Mouse (Mus musculus): ENCODE measurements at regions not wholly inside any gene's neighbourhood (a gene's known extent, or its start where the extent isn't known, plus 50 kb on each side); places are given as distances from the start of the nearest gene placed in this dataset.

GRCm38 (mm10) chr2:123023918-123024317, 258.9 kb downstream of the Sqor start:
- no peak overlapping the region for H3K4me2 ChIP-seq (replicated peaks)
- H3K4me1 ChIP-seq: no peaks in the 10 kb centered on the region
- WGBS: 74% methylated on average over 4 of the region's 4 CpGs
- H3K9ac ChIP-seq: no peak overlapping the region
- H3K27ac ChIP-seq: no peak overlapping the region
- no peak for ATAC-seq (ENCODE audit: low FRiP score)
- no peak overlapping the region for H3K4me3 ChIP-seq
- no peaks in the 10 kb centered on the region for H3K36me3 ChIP-seq
- no peaks in the 10 kb centered on the region for H3K27me3 ChIP-seq
- no peaks in the 10 kb centered on the region for H3K9me3 ChIP-seq (replicated peaks)

DNA sequence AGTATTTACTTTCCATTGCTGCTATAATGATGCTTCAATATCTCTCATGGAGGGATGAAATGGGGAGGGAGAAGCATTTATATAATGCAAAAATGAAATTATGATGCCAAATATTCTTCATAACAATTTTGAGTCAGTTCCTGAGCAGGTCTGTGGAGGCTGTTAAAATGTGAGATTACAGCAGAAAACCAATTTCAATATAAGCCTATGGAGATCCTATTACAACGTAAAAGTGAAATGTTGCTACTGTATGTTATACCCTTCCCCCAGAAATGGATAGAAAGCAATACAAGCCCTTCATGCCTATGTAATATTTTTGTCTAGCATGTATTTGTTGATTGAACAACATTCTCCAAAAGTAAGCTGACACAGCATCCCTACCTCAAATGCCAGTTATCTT, 259.3 kb downstream of the Sqor start:
- no peak for ATAC-seq (ENCODE audit: low FRiP score)
- no peaks in the 10 kb centered on the region for H3K27me3 ChIP-seq
- no peak overlapping the region for H3K9ac ChIP-seq
- H3K4me1 ChIP-seq: no peaks in the 10 kb centered on the region
- no peak overlapping the region for H3K27ac ChIP-seq
- H3K9me3 ChIP-seq (replicated peaks): no peaks in the 10 kb centered on the region
- WGBS: 100% methylated on average over 1 of the region's 1 CpGs
- no peaks in the 10 kb centered on the region for H3K36me3 ChIP-seq
- H3K4me3 ChIP-seq: no peak overlapping the region
- no peak overlapping the region for H3K4me2 ChIP-seq (replicated peaks)

- Histone ChIP-seq H3K9ac (no peak overlapping the region), H3K4me2 (replicated peaks) (no peak overlapping the region), H3K27me3 (no peaks in the 10 kb centered on the region), H3K4me3 (no peak overlapping the region), H3K4me1 (no peaks in the 10 kb centered on the region), H3K27ac (no peak overlapping the region), H3K36me3 (no peaks in the 10 kb centered on the region), H3K9me3 (replicated peaks) (no peaks in the 10 kb centered on the region)
- WGBS: 87% methylated on average over 4 of the region's 4 CpGs
- no peak for ATAC-seq (ENCODE audit: low FRiP score)
These were observed 260.0 kb downstream of the Sqor start for GRCm38 (mm10) chr2:123024976-123025585.

GRCm38 (mm10) chr2:123047321-123047720, 282.3 kb downstream of the Sqor start:
- ATAC-seq (ENCODE audit: low FRiP score): no peak
- H3K4me1 ChIP-seq: no peaks in the 10 kb centered on the region

DNA sequence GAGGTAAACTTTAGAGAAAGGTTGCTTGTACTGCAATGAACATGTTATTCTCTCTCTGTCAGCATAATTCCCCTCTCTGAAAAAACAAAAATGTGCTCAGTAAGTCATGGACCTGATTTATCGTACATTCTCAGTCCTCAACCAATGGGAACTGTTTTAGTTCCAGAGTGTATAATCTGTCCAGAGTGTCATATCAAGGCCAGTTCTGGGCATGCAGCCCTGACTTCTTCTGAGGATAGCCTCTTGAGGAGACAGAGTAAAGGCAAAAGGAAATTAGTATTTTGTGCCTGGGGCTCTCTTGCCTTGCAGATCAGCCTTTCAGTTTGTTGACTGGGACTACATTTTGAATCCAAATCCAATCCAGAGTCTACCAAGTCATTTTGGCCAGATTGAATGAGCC, 299.6 kb downstream of the Sqor start:
- no peak overlapping the region for H3K4me2 ChIP-seq (replicated peaks)
- H3K9me3 ChIP-seq (replicated peaks): no peaks in the 10 kb centered on the region
- no peaks in the 10 kb centered on the region for H3K36me3 ChIP-seq
- no peak overlapping the region for H3K4me3 ChIP-seq
- no peak overlapping the region for H3K27ac ChIP-seq
- H3K9ac ChIP-seq: no peak overlapping the region
- WGBS: 93% methylated on average over 1 of the region's 1 CpGs
- ATAC-seq (ENCODE audit: low FRiP score): no peak
- no peaks in the 10 kb centered on the region for H3K4me1 ChIP-seq
- no peaks in the 10 kb centered on the region for H3K27me3 ChIP-seq

More at GRCm38 (mm10) chr2:123047321-123047720, 282.3 kb downstream of the Sqor start:
- no peak overlapping the region for H3K4me2 ChIP-seq (replicated peaks)
- no peaks in the 10 kb centered on the region for H3K27me3 ChIP-seq
- no peak overlapping the region for H3K27ac ChIP-seq
- no peaks in the 10 kb centered on the region for H3K9me3 ChIP-seq (replicated peaks)
- H3K4me3 ChIP-seq: no peak overlapping the region
- no peak overlapping the region for H3K9ac ChIP-seq
- H3K36me3 ChIP-seq: no peaks in the 10 kb centered on the region

- Histone ChIP-seq H3K9me3 (replicated peaks) (no peaks in the 10 kb centered on the region), H3K36me3 (no peaks in the 10 kb centered on the region), H3K9ac (no peak overlapping the region), H3K27me3 (no peaks in the 10 kb centered on the region), H3K27ac (no peak overlapping the region), H3K4me2 (replicated peaks) (no peak overlapping the region), H3K4me1 (no peaks in the 10 kb centered on the region), H3K4me3 (no peak overlapping the region)
- 64% methylated on average over 5 of the region's 5 CpGs for WGBS
- no peak for ATAC-seq (ENCODE audit: low FRiP score)
These were observed 303.8 kb downstream of the Sqor start for GRCm38 (mm10) chr2:123068809-123069208.

GRCm38 (mm10) chr2:123072653-123073052, 307.6 kb downstream of the Sqor start:
- no peak overlapping the region for H3K27ac ChIP-seq
- H3K9me3 ChIP-seq (replicated peaks): no peaks in the 10 kb centered on the region
- ATAC-seq (ENCODE audit: low FRiP score): no peak
- H3K4me3 ChIP-seq: no peak overlapping the region
- no peaks in the 10 kb centered on the region for H3K36me3 ChIP-seq
- H3K4me1 ChIP-seq: no peaks in the 10 kb centered on the region
- WGBS: 94% methylated on average over 2 of the region's 2 CpGs
- no peak overlapping the region for H3K9ac ChIP-seq
- no peaks in the 10 kb centered on the region for H3K27me3 ChIP-seq
- no peak overlapping the region for H3K4me2 ChIP-seq (replicated peaks)

GRCm38 (mm10) chr2:123073476-123074085, 308.5 kb downstream of the Sqor start:
- H3K27me3 ChIP-seq: no peaks in the 10 kb centered on the region
- WGBS: 45% methylated on average over 4 of the region's 4 CpGs
- no peak overlapping the region for H3K4me3 ChIP-seq
- H3K27ac ChIP-seq: no peak overlapping the region
- ATAC-seq (ENCODE audit: low FRiP score): no peak
- H3K36me3 ChIP-seq: no peaks in the 10 kb centered on the region
- H3K9me3 ChIP-seq (replicated peaks): no peaks in the 10 kb centered on the region
- H3K4me1 ChIP-seq: no peaks in the 10 kb centered on the region
- H3K4me2 ChIP-seq (replicated peaks): no peak overlapping the region
- no peak overlapping the region for H3K9ac ChIP-seq

- Histone ChIP-seq H3K9me3 (replicated peaks) (no peaks in the 10 kb centered on the region), H3K4me3 (no peak overlapping the region), H3K36me3 (no peaks in the 10 kb centered on the region), H3K27ac (no peak overlapping the region), H3K27me3 (no peaks in the 10 kb centered on the region), H3K4me2 (replicated peaks) (no peak overlapping the region), H3K9ac (no peak overlapping the region), H3K4me1 (no peaks in the 10 kb centered on the region)
- no peak for ATAC-seq (ENCODE audit: low FRiP score)
- WGBS: 90% methylated on average over 1 of the region's 1 CpGs
These were observed 327.7 kb downstream of the Sqor start for GRCm38 (mm10) chr2:123092726-123093125.

GRCm38 (mm10) chr2:123103530-123103929, 338.5 kb downstream of the Sqor start:
- Histone ChIP-seq H3K9ac (no peak overlapping the region), H3K4me1 (no peaks in the 10 kb centered on the region), H3K4me2 (replicated peaks) (no peak overlapping the region), H3K27me3 (no peaks in the 10 kb centered on the region), H3K9me3 (replicated peaks) (no peaks in the 10 kb centered on the region), H3K36me3 (no peaks in the 10 kb centered on the region), H3K27ac (no peak overlapping the region), H3K4me3 (no peak overlapping the region)
- 77% methylated on average over 4 of the region's 4 CpGs for WGBS
- no peak for ATAC-seq (ENCODE audit: low FRiP score)

DNA sequence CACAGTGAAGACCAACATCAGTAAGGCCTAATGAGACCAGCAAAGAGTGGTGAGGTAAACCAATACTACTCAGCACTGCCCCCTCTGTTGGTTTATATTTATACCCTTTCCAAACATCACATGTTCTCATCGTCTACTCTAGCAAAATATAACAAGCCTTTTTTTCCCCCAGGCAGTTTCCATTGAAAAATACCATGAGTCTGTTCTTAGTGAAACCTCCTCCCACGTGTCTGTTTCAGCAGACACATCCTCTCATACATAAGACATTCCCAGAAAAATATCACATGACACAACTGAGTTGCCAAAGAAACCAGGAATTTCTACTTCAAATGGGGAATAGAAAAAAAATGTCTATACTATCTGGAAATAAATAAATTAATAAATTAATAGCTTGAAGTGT, 366.5 kb downstream of the Sqor start:
- WGBS: 72% methylated on average over 2 of the region's 2 CpGs
- Histone ChIP-seq H3K4me1 (no peaks in the 10 kb centered on the region), H3K27me3 (no peaks in the 10 kb centered on the region), H3K9ac (no peak overlapping the region), H3K9me3 (replicated peaks) (no peaks in the 10 kb centered on the region), H3K27ac (no peak overlapping the region), H3K4me2 (replicated peaks) (no peak overlapping the region), H3K36me3 (no peaks in the 10 kb centered on the region), H3K4me3 (no peak overlapping the region)
- ATAC-seq (ENCODE audit: low FRiP score): no peak

DNA sequence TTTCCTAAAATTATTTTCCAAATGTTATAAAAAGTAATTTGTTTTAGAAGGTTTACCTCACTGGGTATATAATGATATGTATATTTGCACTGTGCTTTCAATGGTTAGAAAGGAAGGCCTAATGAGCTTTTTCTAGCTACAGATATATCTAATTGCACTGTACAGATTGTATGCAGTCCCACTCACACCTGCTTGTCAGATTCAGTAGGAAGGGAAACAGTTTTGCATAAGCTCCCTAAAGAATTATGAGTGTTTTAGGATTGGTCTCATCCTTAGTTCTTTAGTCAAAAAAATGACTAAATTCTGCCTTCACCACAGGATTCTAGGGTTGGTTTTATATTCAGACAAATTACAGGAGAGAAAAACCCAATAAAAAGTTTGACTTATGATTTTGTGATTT, 388.1 kb downstream of the Sqor start:
- Histone ChIP-seq H3K27ac (no peak overlapping the region), H3K9ac (no peak overlapping the region), H3K4me3 (no peak overlapping the region), H3K27me3 (no peaks in the 10 kb centered on the region), H3K4me1 (no peaks in the 10 kb centered on the region), H3K4me2 (replicated peaks) (no peak overlapping the region), H3K36me3 (no peaks in the 10 kb centered on the region), H3K9me3 (replicated peaks) (no peaks in the 10 kb centered on the region)
- no peak for ATAC-seq (ENCODE audit: low FRiP score)

DNA sequence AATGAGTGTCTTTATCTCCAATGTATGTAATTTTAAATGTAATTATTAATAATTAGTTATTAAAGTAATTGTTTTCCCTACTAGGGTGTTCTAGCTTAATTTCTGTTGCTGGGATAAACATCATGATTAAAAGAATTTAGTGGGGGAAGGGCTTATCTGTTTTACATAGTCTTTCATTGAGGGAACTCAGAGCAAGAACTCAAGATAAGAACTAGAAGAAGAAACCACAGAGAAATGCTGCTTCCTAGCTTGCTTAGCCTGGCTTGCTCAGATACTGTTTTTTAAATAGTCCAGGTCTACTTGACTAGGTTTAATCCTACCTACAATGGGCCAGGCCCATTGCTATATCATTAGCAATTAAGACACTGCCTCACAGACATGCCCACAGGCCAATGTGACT, 400.3 kb downstream of the Sqor start:
- Histone ChIP-seq H3K4me3 (no peak overlapping the region), H3K9me3 (replicated peaks) (0 out of 2 replicates have a peak, but pooled peaks cover 4% of the 10 kb centered on the region), H3K36me3 (no peaks in the 10 kb centered on the region), H3K4me1 (no peaks in the 10 kb centered on the region), H3K9ac (no peak overlapping the region), H3K4me2 (replicated peaks) (no peak overlapping the region), H3K27ac (no peak overlapping the region), H3K27me3 (no peaks in the 10 kb centered on the region)
- no peak for ATAC-seq (ENCODE audit: low FRiP score)
